Comparison of ENCODE assay signal across 8 mouse cellular contexts in genomic region chr4:24698528-24699117, GRCm38 (mm10).
A peak's percentile ranks its signal among the peaks of the same experiment; 100 is the strongest.
DNase-seq lines count a peak whose midpoint lies in the region; ATAC-seq lines count a peak whose summit lies in the region.

No protein-coding gene starts in this region.

- no peak overlapping the region for H3K9ac ChIP-seq in neural tube, embryonic 12.5 days
- no peak overlapping the region for H3K9ac ChIP-seq in midbrain, embryonic 15.5 days

- no peaks in the 10 kb centered on the region for H3K36me3 ChIP-seq in neural tube, embryonic 12.5 days
- no peaks in the 10 kb centered on the region for H3K36me3 ChIP-seq in midbrain, embryonic 15.5 days (replicated peaks)

- H3K9me3 ChIP-seq in neural tube, embryonic 12.5 days, result no peaks in the 10 kb centered on the region
- H3K9me3 ChIP-seq in midbrain, embryonic 15.5 days, result no peaks in the 10 kb centered on the region

- no peak overlapping the region for H3K4me3 ChIP-seq in neural tube, embryonic 12.5 days
- no peak overlapping the region for H3K4me3 ChIP-seq in midbrain, embryonic 15.5 days

- no peaks in the 10 kb centered on the region for H3K27me3 ChIP-seq in neural tube, embryonic 12.5 days (replicated peaks)
- no peaks in the 10 kb centered on the region for H3K27me3 ChIP-seq in midbrain, embryonic 15.5 days (replicated peaks)

- peak; percentile 14 to 21 for DNase-seq in cerebellum, adult 18-20 months
- DNase-seq in cerebellum, adult 9-11 months, result no peak
- DNase-seq in neural tube, embryonic 10.5 days (ENCODE audit: extremely low spot score, low spot score), result no peak
- no peak for DNase-seq in thymus, postnatal 14 days

- 63% methylated on average over 7 of the region's 7 CpGs for WGBS in neural tube, embryonic 12.5 days
- 65% methylated on average over 7 of the region's 7 CpGs for WGBS in midbrain, embryonic 15.5 days

- no peak overlapping the region for H3K4me2 ChIP-seq in neural tube, embryonic 12.5 days (replicated peaks)
- no peak overlapping the region for H3K4me2 ChIP-seq in midbrain, embryonic 15.5 days

- no peaks in the 10 kb centered on the region for H3K4me1 ChIP-seq in neural tube, embryonic 12.5 days
- H3K4me1 ChIP-seq in midbrain, embryonic 15.5 days, result 0 out of 2 replicates have a peak, but pooled peaks cover 4% of the 10 kb centered on the region

- no peak overlapping the region for H3K27ac ChIP-seq in neural tube, embryonic 12.5 days
- no peak overlapping the region for H3K27ac ChIP-seq in midbrain, embryonic 15.5 days

- peak; percentile 38 for ATAC-seq in neural tube, embryonic 12.5 days (ENCODE audit: low FRiP score, low read depth)
- ATAC-seq in hematopoietic stem cell, adult 5-6 weeks (replicated peaks in 1 of 2; ENCODE audit: insufficient read depth in 1 of 2, low FRiP score in 2 of 2, low TSS enrichment in 1 of 2, low read depth in 1 of 2, poor library complexity in 2 of 2, severe bottlenecking in 2 of 2), result peak; percentile 73 to 78; a peak in 3 of 4 replicates
- peak; percentile 80 for ATAC-seq in midbrain, embryonic 15.5 days (replicated peaks)
- ATAC-seq in CD4-positive, CD25-positive, alpha-beta regulatory T cell, adult 4 months, result no peak

Comparison
In these comparisons a context has a peak if more than half of its experiments do, and no peak if none do; other contexts are left out.
1. DNase-seq: peak in cerebellum, adult 18-20 months (2 of 2); none in cerebellum, adult 9-11 months (single experiment), neural tube, embryonic 10.5 days (single experiment) and thymus, postnatal 14 days (single experiment).